Mouse (Mus musculus): Measurements from ENCODE around the gene Tmem273.

DNA sequence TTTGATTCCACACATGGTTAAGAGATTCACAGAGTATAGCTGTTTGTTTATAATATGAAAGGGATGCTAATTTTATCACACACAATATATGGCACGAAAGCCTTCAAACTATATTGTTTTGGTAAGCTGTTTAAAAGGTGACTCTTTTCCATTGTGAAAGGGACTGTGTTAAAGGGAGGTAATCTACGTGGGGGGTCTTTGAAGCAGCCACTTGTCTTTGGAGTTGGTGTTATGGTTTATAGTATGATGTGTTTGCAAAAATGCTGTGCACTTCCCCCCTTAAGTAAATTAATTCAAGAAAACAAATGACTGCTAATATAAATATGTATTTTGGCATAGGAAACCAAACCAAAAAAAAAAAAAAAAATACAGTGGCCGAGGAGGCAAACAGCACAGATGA, 79.6 kb downstream of the Tmem273 start:
- TF ChIP-seq POLR2A (IDR thresholded peaks at IDR 0.05; ENCODE audit: low read depth, low read length) (no peak), CTCF (conservative IDR thresholded peaks at IDR 0.05; ENCODE audit: insufficient read depth, insufficient read length, low read depth, low read length) (no peak)

Data from kidney, adult 2 months (tissue).